Mouse (Mus musculus) liver, adult 2 months (tissue): ENCODE results near the gene Abhd6.

Experiments
- CTCF ChIP-seq: fragments of 200-500 bp; IDR thresholded peaks from 2 replicates; pipeline ENCODE4 v1.5.1; 2011; ENCODE audit warnings: low read depth, low read length, control low read depth
- POLR2A ChIP-seq: fragments of 200-500 bp; IDR thresholded peaks from 2 replicates; pipeline ENCODE4 v1.6.1; 2011; ENCODE audit warnings: low read length, control low read depth; ENCODE audit not compliant: insufficient read depth; ENCODE audit errors: extremely low read depth

DNA sequence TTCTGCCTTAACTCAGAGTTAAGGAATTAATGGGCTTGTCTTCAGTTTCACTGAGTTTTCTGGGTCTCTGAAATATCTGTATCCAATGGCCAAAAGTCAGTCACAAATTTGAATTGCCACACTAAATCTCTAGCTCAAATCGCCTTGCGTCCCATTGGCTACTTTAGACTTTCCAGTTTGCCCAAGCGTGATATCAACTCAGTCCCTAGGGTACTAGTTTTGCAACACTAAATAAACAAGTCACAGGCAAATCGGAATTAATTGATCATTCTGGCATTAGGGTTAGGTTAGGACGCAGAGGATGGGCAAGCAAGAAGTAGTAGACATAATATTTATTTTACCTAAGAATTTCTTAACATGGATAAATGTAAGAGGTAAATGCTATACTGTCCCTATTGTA is 2.5 kb upstream of the Abhd6 start:
- no peak for TF ChIP-seq CTCF
- TF ChIP-seq POLR2A: no peak
